Mouse (Mus musculus) bone marrow, adult 2 months (tissue): ENCODE measurements around the gene Olfr455. TPM values are rescaled to one million over a fixed set of nuclear protein-coding genes. Genes with fewer than 3 reads are reported as not detected.

Experiments
- H3K27ac ChIP-seq: fragments of 200-500 bp; 2 replicates; pipeline ENCODE4 v1.5.1; 2012; ENCODE audit warnings: low read depth, mild to moderate bottlenecking, control low read depth, inconsistent platforms, low read length; ENCODE audit not compliant: control insufficient read depth, poor library complexity, insufficient read depth
- H3K4me1 ChIP-seq: fragments of 200-500 bp; 2 replicates; pipeline ENCODE4 v1.6.1; 2011; ENCODE audit warnings: low read length; ENCODE audit not compliant: control insufficient read depth, insufficient read depth
- H3K4me3 ChIP-seq: fragments of 200-500 bp; replicated peaks from 2 replicates; pipeline ENCODE3; 2011; ENCODE audit warnings: mild to moderate bottlenecking, low read depth, low read length, control low read depth; ENCODE audit not compliant: control insufficient read depth
- CTCF ChIP-seq: fragments of 200-500 bp; IDR thresholded peaks from 2 replicates; pipeline ENCODE4 v1.5.1; 2011; ENCODE audit warnings: low read length, control low read depth; ENCODE audit not compliant: control insufficient read depth, insufficient read depth
- POLR2A ChIP-seq: fragments of 200-500 bp; IDR thresholded peaks from 2 replicates; pipeline ENCODE4 v1.6.1; 2011; ENCODE audit warnings: low read depth, mild to moderate bottlenecking, control low read depth, low read length, borderline replicate concordance; ENCODE audit not compliant: control insufficient read depth
- WGBS: fragments of 180-500 bp; shearing (Covaris S2); methylation state at CpG from one replicate; pipeline ENCODE4 v1.1.7; 2018; 5-methylcytosine and 5-hydroxymethylcytosine counted together
- polyA plus RNA-seq: library from polyadenylated mRNA; stranded (reverse); fragments of >200 nt; gene quantifications from 2 replicates; pipeline ENCODE4 v1.2.4, GENCODE M21; 2011; ENCODE audit warnings: low replicate concordance; ENCODE audit not compliant: missing spikeins, insufficient read depth, insufficient read length

Gene Olfr455
- polyA plus RNA-seq, 1 experiment, result not detected

DNA sequence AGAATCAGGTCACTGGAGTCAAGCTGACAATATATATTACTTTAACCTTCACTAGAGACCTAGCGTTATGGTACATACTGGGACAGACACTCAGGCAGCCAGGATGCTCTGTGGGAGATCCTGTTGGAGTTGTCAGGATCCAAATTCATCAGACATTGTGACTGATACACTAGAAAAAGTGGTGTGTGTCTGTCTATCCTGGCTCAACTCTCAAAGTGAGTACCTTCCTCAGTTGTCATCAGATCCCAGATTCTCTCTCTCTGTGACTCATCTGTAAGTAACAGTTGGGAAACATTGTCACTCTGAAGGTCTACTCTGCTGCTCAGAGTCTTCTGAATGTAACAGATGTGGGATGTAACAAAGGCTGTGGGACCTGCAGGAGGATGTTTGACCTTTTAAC is 7.7 kb downstream of the Olfr455 start:
- Histone ChIP-seq H3K4me3 (no peak overlapping the region), H3K4me1 (no peaks in the 10 kb centered on the region), H3K27ac (no peak overlapping the region)
- no peak for TF ChIP-seq CTCF
- TF ChIP-seq POLR2A, result no peak
- 85% methylated on average over 1 of the region's 1 CpGs for WGBS

GRCm38 (mm10) chr6:42513461-42513860 is 33.9 kb downstream of the Olfr455 start:
- H3K4me3 ChIP-seq, result no peak overlapping the region
- no peaks in the 10 kb centered on the region for H3K4me1 ChIP-seq
- WGBS, result 63% methylated on average over 1 of the region's 1 CpGs
- TF ChIP-seq CTCF (no peak), POLR2A (no peak)
- H3K27ac ChIP-seq, result no peak overlapping the region

DNA sequence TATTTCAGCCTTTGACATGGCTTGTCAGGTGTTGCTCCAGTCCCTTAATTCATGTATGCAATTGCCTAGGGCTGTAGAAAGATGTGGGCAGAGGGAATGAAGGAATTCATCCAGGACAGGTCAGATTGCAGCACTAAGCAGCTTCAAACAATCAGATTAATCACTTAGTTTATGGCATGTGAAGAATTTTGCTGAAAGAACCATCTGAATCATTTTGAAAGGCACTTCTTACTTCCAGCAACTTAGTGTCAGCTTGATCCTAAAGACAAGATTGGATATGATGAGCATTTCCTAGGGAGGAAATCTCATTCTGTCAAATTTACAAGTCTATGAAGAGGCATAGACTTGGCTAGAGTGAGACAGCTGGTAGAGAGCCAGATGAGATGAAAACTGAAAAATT is 38.1 kb downstream of the Olfr455 start:
- no peaks in the 10 kb centered on the region for H3K4me1 ChIP-seq
- no peak for TF ChIP-seq CTCF
- no peak for TF ChIP-seq POLR2A

GRCm38 (mm10) chr6:42503478-42503877 is 43.9 kb downstream of the Olfr455 start:
- Histone ChIP-seq H3K27ac (no peak overlapping the region), H3K4me3 (no peak overlapping the region), H3K4me1 (no peaks in the 10 kb centered on the region)
- TF ChIP-seq POLR2A (no peak), CTCF (no peak)
- 83% methylated on average over 2 of the region's 2 CpGs for WGBS

More for the DNA sequence above, 38.1 kb downstream of the Olfr455 start:
- Histone ChIP-seq H3K4me3 (no peak overlapping the region), H3K27ac (no peak overlapping the region)

- whole genome bisulfite sequencing, result 62% methylated on average over 1 of the region's 1 CpGs
- Histone ChIP-seq H3K27ac (no peak overlapping the region), H3K4me1 (no peaks in the 10 kb centered on the region), H3K4me3 (no peak overlapping the region)
- no peak for TF ChIP-seq POLR2A
These were observed 57.7 kb downstream of the Olfr455 start for GRCm38 (mm10) chr6:42489731-42490130.

GRCm38 (mm10) chr6:42487114-42487513 is 60.3 kb downstream of the Olfr455 start, which contains the start of gene Olfr456:
Olfr456 (minus strand) TSS chr6:42487214.
- Histone ChIP-seq H3K27ac (no peak within 1 kb of the TSS), H3K4me1 (no peaks in the 10 kb centered on the region), H3K4me3 (no peak within 1 kb of the TSS)
- WGBS, result 74% methylated on average over 1 of the region's 1 CpGs
- TF ChIP-seq CTCF, result no peak
- no peak for TF ChIP-seq POLR2A

Other genes starting within 250 kb of the Olfr455 start
- 0.85 TPM in 1 of 2 replicates, not detected in the other for gene Fam131b, start 222.9 kb downstream of the Olfr455 start, polyA plus RNA-seq
- gene Zyx, start 198.0 kb downstream of the Olfr455 start, polyA plus RNA-seq, result 90.3 and 169 TPM in 2 replicates
- not detected in 2 replicates for gene Epha1, start 174.3 kb downstream of the Olfr455 start, polyA plus RNA-seq
- not detected in 2 replicates for gene Tas2r143, start 147.3 kb downstream of the Olfr455 start, polyA plus RNA-seq
- not detected in 2 replicates for gene Tas2r135, start 142.2 kb downstream of the Olfr455 start, polyA plus RNA-seq
- gene Tas2r126, start 113.1 kb downstream of the Olfr455 start, polyA plus RNA-seq, result not detected in 2 replicates
- not detected in 2 replicates for gene Olfr458, start 82.4 kb downstream of the Olfr455 start, polyA plus RNA-seq
- not detected in 2 replicates for gene Olfr457, start 71.3 kb downstream of the Olfr455 start, polyA plus RNA-seq
- gene Olfr456, start 60.4 kb downstream of the Olfr455 start, polyA plus RNA-seq, result not detected in 2 replicates
- gene Tcaf3, start 50.1 kb upstream of the Olfr455 start, polyA plus RNA-seq, result not detected in 2 replicates
- gene Tcaf2, start 97.7 kb upstream of the Olfr455 start, polyA plus RNA-seq, result 1.00 TPM in 1 of 2 replicates, not detected in the other
- gene Tcaf1, start 162.5 kb upstream of the Olfr455 start, polyA plus RNA-seq, result 0.36 and 1.2 TPM in 2 replicates
- gene Olfr453, start 191.8 kb upstream of the Olfr455 start, polyA plus RNA-seq, result not detected in 2 replicates
- not detected in 2 replicates for gene Olfr38, start 208.8 kb upstream of the Olfr455 start, polyA plus RNA-seq
- not detected in 2 replicates for gene Olfr452, start 237.5 kb upstream of the Olfr455 start, polyA plus RNA-seq